Mouse (Mus musculus) ovary, adult 18-20 months (tissue): Measurements from ENCODE around the gene Lypd6b.

Experiments
- DNase-seq: peaks from one replicate; pipeline ENCODE4 v3.0.0; 2022; ENCODE audit warnings: low spot score, mixed read lengths

Gene Lypd6b

GRCm38 (mm10) chr2:49869782-49870514, 82.5 kb downstream of the Lypd6b start:
- no peak for DNase-seq

GRCm38 (mm10) chr2:49871012-49871411, 83.5 kb downstream of the Lypd6b start:
- DNase-seq: no peak

- DNase-seq: no peak
Measured at GRCm38 (mm10) chr2:49880507-49880906, 93.0 kb downstream of the Lypd6b start.

GRCm38 (mm10) chr2:49881002-49881401, 93.5 kb downstream of the Lypd6b start:
- no peak for DNase-seq

- no peak for DNase-seq
Measured at GRCm38 (mm10) chr2:49882461-49882860, 95.0 kb downstream of the Lypd6b start.

- DNase-seq: no peak
Measured at GRCm38 (mm10) chr2:49883990-49884389, 96.5 kb downstream of the Lypd6b start.

- DNase-seq: no peak
Measured at GRCm38 (mm10) chr2:49886209-49886608, 98.7 kb downstream of the Lypd6b start.

GRCm38 (mm10) chr2:49888346-49888745, 100.9 kb downstream of the Lypd6b start:
- DNase-seq: no peak

- no peak for DNase-seq
Measured at GRCm38 (mm10) chr2:49890727-49891126, 103.2 kb downstream of the Lypd6b start.

- no peak for DNase-seq
Measured at GRCm38 (mm10) chr2:49909838-49910407, 122.4 kb downstream of the Lypd6b start.

- DNase-seq: no peak
Measured at GRCm38 (mm10) chr2:49911296-49912034, 124.0 kb downstream of the Lypd6b start.

GRCm38 (mm10) chr2:49912261-49912895, 124.9 kb downstream of the Lypd6b start:
- no peak for DNase-seq

GRCm38 (mm10) chr2:49917489-49917888, 130.0 kb downstream of the Lypd6b start:
- DNase-seq: no peak

GRCm38 (mm10) chr2:49918132-49918531, 130.6 kb downstream of the Lypd6b start:
- DNase-seq: no peak

GRCm38 (mm10) chr2:49918692-49919091, 131.2 kb downstream of the Lypd6b start:
- DNase-seq: no peak

GRCm38 (mm10) chr2:49921948-49922347, 134.5 kb downstream of the Lypd6b start:
- no peak for DNase-seq

GRCm38 (mm10) chr2:49922810-49923209, 135.3 kb downstream of the Lypd6b start:
- DNase-seq: no peak

GRCm38 (mm10) chr2:49926186-49926585, 138.7 kb downstream of the Lypd6b start:
- DNase-seq: no peak

- no peak for DNase-seq
Measured at GRCm38 (mm10) chr2:49927362-49927761, 139.9 kb downstream of the Lypd6b start.

GRCm38 (mm10) chr2:49929931-49930330, 142.4 kb downstream of the Lypd6b start:
- no peak for DNase-seq

GRCm38 (mm10) chr2:49937621-49938020, 150.1 kb downstream of the Lypd6b start:
- no peak for DNase-seq

- no peak for DNase-seq
Measured at GRCm38 (mm10) chr2:49938246-49938645, 150.8 kb downstream of the Lypd6b start.

GRCm38 (mm10) chr2:49940372-49940771, 152.9 kb downstream of the Lypd6b start:
- DNase-seq: no peak
